ENCODE assay signal across 19 mouse cellular contexts in the genomic region with DNA sequence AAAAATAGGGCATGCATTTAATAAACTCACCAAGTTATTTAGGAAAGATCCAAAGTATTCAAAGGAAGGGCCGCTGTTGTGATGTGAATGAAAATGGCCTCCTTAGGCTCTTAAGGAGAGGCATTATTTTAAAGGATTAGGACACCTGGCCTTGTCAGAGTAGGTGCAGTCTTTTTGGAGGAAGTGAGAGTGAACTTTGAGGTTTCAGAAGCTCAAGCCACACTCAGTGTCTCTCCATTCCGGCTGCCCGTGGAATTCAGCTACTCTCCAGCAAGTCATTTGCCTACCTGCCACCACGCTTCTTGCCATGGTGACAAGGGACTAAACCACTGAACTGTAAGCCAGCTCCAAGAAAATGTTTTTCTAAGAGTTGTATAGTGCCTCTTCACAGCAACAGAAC.
"Had no signal": no experiment of that assay in that cellular context is flagged by ENCODE, and none has a peak within 500 bp of the region (broad histone marks: within the 10 kb centered on the region; RNA-seq: fewer than 3 reads in every experiment).

No protein-coding gene starts in this region.

- H3K9me3 ChIP-seq: limb, embryonic 10.5 days; limb, embryonic 13.5 days; liver, embryonic 12.5 days; liver, embryonic 15.5 days; neural tube, embryonic 12.5 days; neural tube, embryonic 15.5 days had no signal

- H3K4me2 ChIP-seq: limb, embryonic 13.5 days; liver, embryonic 12.5 days; liver, embryonic 15.5 days; lung, embryonic 14.5 days; midbrain, embryonic 11.5 days; neural tube, embryonic 12.5 days; neural tube, embryonic 15.5 days had no signal

- H3K4me3 ChIP-seq: limb, embryonic 10.5 days; limb, embryonic 13.5 days; liver, embryonic 12.5 days; liver, embryonic 15.5 days; neural tube, embryonic 12.5 days; neural tube, embryonic 15.5 days had no signal

- H3K27me3 ChIP-seq: limb, embryonic 13.5 days; liver, embryonic 12.5 days; liver, embryonic 15.5 days; neural tube, embryonic 12.5 days; neural tube, embryonic 15.5 days had no signal

- H3K9ac ChIP-seq: limb, embryonic 13.5 days; liver, embryonic 12.5 days; liver, embryonic 15.5 days; lung, embryonic 14.5 days; neural tube, embryonic 12.5 days; neural tube, embryonic 15.5 days had no signal

- DNase-seq: kidney, adult 18-20 months; kidney, adult 9 months; kidney, postnatal 14 days; kidney, postnatal 4 days; liver; midbrain, embryonic 14.5 days; retina, postnatal 1 day; right cerebral cortex, postnatal 25 days; spleen, adult 18-20 months; thymus, adult 18-20 months; thymus, postnatal 36 days had no signal

- H3K27ac ChIP-seq: limb, embryonic 10.5 days; limb, embryonic 13.5 days; liver, embryonic 12.5 days; liver, embryonic 15.5 days; neural tube, embryonic 12.5 days; neural tube, embryonic 15.5 days had no signal

- ATAC-seq: liver, embryonic 12.5 days had no signal
